Mouse (Mus musculus) heart, adult 9 months (tissue): ENCODE measurements around the gene U2af1l4.

Source experiments
- DNase-seq, 2 experiments: peaks; one replicate each; pipeline ENCODE4 v3.0.0; 2022; ENCODE audit warnings: low spot score in 2 of 2

U2af1l4 gene

DNA sequence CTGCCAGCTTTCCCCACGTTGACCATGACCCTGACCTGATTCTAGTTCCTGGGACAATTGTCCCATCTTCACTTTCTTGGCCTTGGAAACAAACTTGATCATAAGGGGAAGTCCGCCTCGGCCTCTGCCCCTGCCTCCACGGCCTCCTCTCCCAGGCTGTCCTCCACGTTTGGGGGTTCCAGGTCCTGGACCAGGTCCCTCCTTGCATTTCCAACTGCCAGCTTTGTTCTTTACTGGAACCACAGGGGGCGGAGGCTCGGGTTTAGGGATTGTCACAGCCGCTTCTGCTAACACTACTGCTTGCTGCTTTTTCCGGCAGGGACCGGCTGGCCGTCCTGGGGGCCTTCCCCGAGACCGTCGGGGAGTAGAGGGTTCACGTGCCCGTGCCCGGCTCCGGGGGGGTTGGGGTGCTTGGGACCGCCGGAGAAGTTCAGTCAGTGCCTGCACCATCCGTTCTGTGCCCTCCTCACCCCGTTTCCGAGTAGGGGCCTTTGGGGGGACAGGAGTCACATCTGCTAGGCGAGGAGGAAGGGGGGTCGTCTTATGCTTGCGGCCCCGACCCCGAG is 23.4 kb downstream of the U2af1l4 start:
- no peak for DNase-seq

DNA sequence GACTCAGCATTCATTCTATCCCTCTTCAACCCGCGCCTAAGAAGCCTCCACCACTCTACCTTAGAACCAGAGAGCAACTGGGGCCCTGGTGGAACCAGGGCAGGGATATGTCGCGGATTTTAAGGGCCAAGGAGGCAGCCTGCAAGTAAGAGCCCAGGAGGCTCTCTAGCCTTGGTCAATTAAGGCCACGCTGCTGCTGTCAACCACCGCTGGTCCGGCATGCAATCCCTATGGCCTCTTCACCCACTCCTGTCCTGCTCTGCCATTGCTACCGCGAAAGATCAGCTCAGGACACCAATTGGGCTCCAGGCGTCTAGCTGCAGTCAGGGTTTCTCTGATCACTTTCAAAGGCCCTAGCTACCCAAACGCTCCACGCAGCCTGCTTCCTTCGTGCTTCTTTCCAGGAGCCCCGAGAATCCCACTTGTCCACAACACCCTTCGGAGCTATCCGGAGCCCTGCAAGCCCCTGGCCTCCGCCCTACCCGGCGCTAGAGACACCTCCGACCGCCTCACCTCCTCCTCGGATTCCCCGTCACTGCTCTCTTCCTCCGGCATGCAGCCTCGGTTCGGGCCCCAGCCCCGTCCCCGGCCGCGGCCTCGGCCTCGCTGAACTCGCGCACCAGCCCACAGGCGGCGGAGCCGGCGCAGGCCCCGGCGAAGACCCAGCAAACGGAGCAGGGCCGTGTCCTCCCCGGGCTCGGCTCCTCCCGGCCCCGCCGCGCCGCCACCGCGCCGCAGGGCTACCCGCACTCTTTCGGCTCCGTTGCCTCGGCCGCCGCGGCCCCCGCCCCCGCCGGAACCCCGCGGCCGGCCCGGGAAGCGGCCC is 25.0 kb downstream of the U2af1l4 start:
- DNase-seq = peak in 1 of 2 experiments; percentile 38

DNA sequence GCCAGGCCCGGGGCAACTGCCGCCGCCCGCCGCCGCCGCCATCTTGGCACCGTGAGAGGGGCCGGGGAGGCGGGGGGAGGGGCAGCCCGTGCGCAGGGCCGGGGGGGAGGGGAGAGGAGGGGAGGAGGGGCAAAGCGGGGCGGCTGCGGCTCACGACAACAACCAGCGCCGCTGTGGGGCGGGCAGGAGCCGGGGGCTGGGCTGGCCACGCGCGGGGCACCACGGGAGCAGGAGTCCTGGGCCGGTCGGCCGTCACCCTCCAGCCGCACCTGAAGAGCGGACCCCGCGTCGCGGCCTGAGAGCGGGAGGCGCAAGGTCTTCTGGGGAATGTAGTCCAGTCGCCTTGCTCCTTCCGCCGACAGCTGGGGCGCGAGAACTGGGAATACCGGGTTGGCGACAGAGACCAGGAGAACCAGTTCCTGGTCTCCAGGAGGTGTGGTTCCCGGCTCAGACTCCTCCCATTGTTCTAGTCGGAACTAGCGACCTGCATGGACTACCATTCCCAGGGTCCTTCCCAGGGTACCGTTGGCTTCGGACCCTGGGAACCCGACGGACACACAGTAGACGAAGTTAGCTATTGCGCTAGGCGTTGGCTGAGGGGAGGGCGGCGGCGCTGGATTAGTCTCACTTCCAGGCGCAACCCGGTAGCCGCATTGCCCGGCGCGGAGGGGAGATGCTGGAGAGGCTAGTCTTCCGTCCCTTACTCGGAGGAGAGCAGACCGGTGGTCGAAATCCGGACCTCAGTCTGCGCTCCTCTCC is 25.8 kb downstream of the U2af1l4 start, which contains the start of gene Kmt2b:
Gene Kmt2b (minus strand): TSS at position 51 of the 759 bp plus-strand sequence.
- DNase-seq = peak; percentile 98

DNA sequence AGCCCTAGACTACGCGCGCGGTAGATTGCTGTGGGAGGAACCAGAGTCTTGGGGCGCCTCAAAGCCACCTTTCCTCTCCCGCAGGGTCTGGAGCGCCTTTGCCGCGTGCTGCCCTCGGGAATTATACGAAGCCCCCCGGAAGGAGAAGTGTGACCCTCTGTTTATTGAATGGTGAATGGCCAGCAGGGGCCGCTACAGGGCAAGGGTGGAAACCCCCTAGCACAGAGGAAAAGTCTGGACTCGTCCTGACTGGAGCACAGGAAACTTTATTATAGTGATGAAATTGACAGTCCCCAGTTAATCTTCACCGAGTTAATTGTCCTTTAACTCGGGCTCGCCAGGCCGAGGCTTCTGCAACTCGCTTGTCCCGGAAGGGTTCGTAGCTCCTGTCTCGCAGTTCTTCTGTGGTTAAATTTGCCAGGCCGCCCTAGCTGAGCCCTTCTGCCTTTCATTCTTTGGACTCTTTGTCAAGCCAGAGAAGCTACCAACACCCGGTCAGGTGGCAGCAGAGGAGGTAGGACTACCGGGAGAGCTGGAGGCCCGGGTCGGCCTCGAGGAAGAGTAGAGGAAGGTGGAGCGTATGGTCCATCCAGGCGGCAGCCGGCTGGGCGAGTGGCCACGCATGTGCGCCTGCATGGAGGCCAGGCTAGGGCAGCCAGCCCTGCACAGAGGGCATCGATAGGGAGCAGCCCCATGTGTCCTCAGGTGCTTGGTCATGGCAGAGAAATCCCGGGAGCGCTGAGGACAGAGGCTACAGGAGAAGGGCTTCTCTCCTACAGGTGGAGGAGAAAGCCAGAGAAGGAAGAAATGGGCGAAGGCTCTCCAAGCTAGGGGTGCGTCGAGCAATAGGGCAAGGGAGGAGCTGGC is 26.6 kb downstream of the U2af1l4 start:
- peak; percentile 77 to 84 for DNase-seq

DNA sequence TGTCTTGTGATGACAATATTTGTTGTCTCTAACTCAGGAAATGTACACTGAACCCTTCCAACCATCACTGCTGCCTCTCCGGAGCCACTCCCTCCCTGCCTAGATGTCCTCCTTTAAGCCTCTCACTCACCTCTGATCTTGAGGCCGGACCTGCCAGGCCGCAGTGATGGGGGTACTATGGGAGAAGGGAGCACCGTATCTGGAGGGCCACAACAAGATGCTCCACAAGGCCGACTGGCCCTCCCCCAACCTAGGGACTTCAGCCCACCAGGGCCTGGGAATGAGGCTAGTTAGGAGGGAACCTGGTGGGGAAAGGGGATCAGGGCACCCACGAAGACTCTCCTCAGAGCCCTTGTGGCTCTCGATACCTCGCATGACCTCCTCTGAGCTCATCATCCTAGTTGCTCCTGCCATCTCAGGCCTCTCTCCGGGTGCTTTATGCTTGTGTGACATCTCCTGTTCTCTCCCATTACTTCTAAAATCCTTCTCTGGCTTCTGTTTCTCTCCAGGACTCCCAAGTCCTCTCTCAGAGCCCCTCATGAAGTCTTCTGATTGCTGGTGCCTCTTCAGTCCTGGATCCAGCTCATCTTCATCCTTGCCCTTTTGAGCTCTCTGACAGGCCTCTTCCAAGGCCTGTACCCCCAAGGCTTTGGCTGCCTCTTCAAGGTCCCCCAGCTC is 28.0 kb downstream of the U2af1l4 start:
- DNase-seq = no peak

DNA sequence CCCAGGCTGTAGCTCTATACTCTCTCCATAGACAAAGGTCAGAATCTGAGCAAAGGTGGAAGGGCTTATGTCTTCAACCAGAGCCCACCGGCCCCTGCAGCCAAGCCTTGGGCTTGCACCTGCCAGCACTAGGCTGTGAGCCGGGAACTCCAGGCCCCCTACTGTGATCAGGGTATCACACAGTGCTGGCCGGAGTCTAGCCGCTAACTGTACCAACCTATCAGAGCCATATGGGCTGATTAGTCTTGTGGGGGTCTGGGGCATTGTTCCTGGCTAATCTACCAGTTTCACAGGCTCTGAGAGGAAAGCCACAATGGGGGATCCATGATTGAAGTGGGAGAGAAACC is 28.5 kb downstream of the U2af1l4 start:
- DNase-seq = no peak

DNA sequence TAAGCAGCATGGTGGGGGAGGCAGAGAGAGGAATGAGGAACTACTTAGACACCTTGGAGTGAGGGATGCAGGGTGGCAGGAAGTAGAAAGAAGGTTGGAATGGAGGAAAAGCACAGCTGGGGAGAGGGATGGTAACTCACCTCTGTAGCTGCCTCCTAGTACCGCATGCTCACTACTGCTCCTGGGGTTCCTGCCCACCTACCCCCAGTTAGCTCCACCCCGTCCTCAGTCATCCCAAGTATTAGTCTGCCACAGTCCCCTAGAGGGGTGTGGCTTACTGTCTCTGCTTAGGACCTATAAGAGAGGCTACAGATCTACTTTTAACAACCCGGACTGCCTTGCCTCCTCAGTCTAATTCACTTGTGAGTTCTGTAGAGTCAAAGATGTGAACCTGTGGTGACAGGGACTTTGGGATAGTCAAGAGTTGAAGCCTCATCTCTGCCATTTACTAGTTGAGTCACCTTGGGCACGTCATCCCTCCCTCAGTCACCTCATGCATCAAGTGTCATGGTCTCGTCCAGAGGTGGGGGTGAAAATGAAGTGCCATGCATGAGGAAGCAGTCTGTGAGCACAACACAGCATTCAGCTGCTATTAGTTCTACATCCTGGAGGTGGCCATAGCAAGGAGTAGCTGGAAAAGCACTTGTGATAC is 29.8 kb downstream of the U2af1l4 start:
- no peak for DNase-seq

DNA sequence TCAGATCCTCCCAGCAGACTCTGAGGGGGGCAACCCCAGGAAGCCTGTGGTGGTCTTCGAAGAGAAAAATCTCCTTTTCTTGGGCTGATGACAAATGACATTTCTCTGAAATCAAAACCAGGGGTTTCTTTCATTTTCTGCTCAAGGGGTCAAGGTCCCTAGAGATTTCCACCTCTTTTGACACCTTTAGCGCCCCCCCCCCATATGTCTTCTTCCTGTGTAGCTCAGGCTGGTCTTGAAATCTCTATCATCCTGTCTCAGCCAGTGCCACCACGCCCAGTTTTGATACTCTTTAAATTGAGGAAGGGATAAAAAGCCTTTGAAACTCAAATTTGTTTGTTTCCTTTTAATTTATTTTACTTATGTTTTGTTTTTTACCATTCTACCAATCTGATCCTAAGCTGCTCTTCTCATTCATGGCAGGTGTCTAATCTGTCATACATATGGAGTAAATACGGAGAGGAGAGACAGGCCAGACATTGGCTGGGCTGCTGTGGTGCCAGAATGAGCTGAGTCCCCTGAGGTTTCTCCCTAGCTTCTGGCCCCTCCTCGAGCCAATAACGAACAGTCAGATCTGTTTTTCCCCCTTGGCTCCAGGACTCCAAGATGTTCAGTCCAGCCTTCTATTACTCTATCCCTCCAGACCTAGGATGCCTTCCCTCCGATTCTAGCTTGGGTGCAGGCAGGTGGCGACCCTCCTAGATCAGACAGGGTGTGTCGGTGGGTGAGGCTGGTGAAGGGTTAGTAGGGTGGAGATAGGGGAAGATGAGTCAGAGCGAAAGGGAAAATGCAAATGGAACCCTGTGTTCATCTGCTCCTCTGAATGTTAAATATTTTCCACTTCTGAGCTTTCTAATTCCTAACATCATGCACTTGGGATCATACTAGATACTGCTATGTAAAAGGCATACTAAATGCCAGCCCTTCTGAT is 30.7 kb downstream of the U2af1l4 start:
- DNase-seq = no peak

DNA sequence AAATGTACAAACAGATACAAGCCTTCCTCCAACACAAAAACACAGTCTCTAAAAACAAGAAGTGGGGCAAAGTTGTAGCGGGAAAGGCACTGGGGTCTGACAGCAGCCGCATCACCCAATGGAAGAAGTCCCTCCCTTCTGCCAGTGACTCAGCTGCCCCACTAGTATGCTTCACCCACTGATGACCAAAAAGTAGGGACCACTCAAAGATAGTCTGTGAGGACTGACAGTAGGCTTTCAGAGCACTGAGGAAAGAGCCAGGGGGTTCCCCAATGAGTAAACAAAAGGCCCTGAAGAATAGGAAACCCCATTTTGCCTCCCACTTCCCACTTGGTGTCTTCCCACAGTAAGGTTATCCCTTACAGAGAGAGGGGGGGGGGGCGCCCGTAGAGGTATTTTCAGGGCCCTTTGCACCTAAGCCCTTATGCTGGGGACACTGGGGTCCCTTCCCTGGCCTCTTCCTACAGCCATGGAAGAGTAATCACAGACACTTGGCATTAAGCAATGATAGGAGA is 31.5 kb downstream of the U2af1l4 start:
- DNase-seq = no peak

DNA sequence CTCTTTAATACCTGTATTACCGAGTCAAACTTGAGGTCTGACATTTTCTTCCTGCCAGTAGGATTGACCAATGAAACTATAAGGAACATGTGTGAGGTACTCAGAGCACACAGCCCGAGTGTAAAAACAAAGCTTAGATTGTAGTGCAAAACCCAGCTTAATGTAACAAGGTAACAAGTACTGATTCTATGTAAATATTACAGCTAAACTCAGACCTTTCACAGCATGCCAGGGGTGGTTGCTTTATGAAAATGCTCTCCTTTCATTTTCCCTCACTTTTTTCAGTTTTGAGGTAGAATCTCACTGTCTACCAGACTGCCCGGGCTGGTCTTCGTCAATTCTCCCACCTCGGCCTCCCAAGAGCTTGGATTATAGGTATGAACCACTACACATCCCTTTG is 33.0 kb downstream of the U2af1l4 start:
- DNase-seq = no peak

DNA sequence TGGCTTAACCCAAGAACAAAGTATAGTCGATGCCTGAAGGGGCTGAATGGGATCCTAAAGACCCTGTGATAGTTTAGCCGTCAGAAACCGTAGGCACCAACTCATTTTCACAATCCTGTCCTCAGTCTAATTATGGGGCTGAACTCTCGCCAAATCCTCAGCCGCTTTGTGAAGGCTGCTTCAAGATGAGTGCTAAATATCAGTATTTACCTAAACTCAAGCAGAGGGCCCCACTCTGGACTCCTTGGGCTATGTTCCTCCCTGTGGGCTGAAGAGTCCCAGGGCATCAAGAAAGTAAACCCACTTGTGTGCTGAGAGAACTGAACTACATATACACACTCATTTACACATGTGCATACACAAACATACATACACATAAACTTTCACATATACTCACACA is 33.7 kb downstream of the U2af1l4 start:
- DNase-seq = no peak

DNA sequence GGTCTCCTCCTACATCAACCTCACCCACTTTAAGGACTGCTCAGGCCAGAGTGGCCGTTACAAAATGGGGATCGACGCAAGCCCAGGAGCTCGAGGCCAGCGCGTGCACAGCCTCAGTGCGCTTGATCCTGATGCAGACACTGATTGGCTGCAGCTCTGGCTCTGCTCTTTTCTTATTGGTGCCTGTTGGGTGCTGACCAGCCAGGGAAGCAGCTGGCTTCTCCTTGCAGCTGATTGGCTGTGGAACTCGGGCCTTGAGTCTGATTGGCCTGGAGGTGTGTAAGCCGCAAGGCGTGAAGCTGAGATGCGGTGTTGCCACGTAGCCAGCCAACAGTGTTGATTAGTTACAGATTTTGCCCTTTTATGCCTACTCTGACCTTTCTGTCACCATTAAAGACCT is 35.7 kb downstream of the U2af1l4 start, which contains the start of gene Zbtb32:
Gene Zbtb32 (minus strand): TSS at position 124 of the 400 bp plus-strand sequence.
- DNase-seq = no peak

DNA sequence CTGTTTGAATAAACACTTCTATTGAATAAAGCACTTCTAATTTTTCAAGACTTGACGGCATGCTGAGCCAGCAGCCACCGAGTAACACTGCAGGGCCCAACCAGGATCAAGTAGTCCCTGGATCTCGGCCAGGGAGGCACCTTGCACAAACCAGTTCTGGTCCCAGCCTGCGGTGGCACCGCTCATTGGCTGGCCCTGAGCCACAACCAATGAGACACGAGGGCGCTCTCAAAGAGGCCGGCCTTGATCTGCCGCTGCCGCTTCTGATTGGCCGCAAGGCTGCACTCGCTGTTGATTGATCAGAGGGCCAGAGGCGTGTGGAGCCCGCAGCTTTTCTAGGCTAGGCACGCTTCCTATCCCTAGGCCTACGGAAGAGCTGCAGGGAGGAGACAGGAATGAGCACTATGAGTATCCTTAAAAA is 36.8 kb downstream of the U2af1l4 start:
- DNase-seq = peak; percentile 74 to 81

DNA sequence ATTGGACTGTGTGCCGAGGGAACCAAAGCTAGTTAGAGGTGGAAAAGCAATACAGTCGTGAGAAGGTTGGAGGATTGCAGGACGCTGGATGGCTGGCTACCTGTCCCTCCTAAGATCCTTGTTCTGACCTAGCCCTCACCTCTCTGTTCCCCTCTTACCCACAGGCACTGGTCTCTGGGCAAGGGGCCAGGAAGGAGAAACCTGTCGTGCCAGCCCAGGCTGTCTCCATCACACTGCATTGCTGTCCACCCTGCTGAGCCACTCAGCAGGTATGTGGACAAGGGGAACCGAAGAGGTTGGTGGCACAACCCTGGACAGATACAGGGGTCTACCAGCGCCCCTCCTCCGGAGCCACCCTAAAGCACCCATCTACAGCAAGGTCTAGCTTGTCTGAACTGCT is 37.5 kb downstream of the U2af1l4 start:
- DNase-seq = no peak

DNA sequence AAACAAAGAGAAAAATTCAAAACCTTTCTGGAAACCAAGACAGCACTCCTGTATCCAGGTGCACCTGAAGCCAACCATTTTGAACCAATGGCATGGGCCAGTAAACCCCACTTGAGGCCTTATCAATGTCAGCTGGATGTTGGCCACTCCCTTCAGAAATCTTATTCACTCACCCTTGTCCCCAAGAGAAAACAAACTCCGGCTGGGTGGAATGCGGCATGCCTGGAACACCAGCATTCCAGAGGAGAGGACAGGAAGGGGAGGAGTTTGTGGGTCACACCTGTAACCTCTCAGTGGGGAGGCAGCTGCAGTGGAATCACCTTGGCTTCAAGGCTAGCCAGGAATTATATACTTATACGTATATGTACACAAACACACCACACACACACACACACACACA is 39.5 kb downstream of the U2af1l4 start:
- DNase-seq = no peak

DNA sequence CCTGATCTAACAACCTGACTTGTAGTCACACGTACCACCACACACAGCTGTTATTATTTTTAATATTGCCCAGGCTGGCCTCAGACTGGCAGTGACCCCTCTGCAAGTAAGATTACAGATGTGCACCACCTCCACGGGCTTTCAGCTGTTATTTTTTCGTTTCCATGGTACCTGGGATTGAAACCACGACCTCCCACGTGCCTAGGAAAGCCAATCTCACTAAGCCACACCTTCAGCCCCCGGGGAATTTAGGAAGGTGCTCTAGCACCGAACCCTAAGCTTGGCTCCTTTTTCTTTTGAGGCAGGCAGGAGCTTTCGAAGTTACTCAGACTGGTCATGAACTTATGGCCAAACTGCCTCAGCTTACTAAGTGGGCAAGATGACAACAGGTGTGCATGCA is 41.3 kb downstream of the U2af1l4 start:
- no peak for DNase-seq

DNA sequence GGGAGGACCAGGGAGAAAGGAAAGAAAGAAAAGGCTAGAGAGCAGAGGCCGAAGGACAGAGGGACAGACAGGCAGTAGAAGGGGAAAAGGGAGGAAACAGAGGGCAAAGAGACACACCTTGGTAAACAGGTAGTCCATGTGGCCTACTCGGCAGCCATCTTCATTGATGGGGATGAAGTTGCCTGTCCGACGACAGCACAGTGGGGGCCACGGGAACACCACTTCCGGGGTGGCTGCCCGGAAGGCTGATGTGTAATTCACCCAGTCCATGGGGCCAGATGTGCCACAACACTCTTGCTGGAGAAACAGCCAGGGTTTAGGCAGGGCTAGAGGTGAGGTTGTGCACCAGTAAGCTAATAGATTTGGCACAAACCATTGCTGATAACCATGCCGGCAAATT is 41.8 kb downstream of the U2af1l4 start:
- no peak for DNase-seq

DNA sequence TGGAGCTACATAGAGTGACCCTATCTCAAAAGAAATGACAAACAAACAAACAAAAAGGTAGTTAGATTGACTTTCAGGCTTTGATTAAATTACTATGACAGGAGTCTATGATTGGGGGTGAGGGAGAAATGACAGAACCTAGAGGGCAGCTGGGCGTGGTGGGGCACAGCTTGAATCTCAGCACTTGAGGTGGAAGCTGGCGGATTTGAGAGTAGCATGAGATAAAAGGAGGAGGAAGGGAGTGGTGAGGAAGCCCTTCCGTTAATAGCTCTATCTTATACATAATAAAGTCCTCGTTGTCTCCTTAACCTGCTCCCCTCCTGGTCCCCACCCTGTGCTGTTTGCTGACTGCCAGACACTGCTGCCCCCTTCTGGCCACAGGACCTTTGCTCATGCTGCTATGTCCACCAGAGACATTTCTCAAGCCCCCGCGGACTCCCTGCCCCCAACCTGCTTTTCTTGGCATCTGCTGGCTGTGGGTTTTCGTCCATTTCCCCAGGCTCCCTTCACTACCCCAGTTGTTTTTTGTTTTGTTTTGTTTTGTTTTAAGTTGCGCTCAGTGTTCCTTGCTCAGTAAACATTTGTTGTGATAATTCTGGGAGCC is 44.7 kb downstream of the U2af1l4 start:
- DNase-seq = no peak

DNA sequence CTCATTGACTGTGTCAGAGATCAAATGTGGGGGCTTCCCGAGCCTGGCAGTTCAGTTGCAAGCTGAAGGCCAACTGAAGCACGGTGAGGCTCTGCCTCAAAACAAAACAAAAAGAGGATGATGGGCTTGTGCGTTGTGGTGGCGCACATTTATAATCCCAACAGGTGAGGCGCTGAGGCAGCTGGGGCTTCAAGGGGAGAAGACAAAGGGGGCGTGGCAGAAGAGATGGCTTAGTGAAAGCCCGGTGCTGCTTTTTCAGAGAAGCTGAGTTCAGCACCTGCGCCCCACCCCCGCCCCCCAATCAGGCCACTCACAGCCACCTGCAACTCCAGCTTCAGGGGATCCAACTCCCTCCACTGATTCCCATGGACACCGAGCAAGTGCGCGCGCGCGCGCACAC is 45.4 kb downstream of the U2af1l4 start:
- DNase-seq = no peak
